Mouse (Mus musculus) neural tube, embryonic 14.5 days (tissue): ENCODE results near the gene Ahcy. TPM values are rescaled to one million over a fixed set of nuclear protein-coding genes. Genes with fewer than 3 reads are reported as not detected.
"Not testable (repeated sequence)": the region's sequence is repeated elsewhere in the genome, so short reads cannot be mapped to it uniquely, and the experiment has no call there.

ENCODE experiments used
- ATAC-seq: fragments of 200-750 bp; cut with Nextera tagmentation; 2 replicates; pipeline ENCODE4 v1.8.0; 2017; ENCODE audit warnings: low read depth, mild to moderate bottlenecking, moderate TSS enrichment, moderate library complexity
- H3K27ac ChIP-seq: fragments of 300-500 bp; sonication (generic); 2 replicates; pipeline ENCODE4 v1.5.1; 2014; ENCODE audit warnings: low read depth, mild to moderate bottlenecking, control low read depth, low read length, moderate library complexity, mixed read lengths
- H3K27me3 ChIP-seq: fragments of 300-500 bp; sonication (generic); 2 replicates; pipeline ENCODE4 v1.6.1; 2014; ENCODE audit warnings: low read length; ENCODE audit not compliant: control insufficient read depth, insufficient read depth
- H3K36me3 ChIP-seq: fragments of 300-500 bp; sonication (generic); 2 replicates; pipeline ENCODE4 v1.6.1; 2014; ENCODE audit warnings: low read length, mixed read lengths; ENCODE audit not compliant: control insufficient read depth, insufficient read depth
- H3K4me1 ChIP-seq: fragments of 300-500 bp; sonication (generic); 2 replicates; pipeline ENCODE4 v1.6.1; 2014; ENCODE audit warnings: low read length; ENCODE audit not compliant: control insufficient read depth, insufficient read depth
- H3K4me2 ChIP-seq: fragments of 300-500 bp; sonication (generic); 2 replicates; pipeline ENCODE4 v1.6.1; 2014; ENCODE audit warnings: mild to moderate bottlenecking, low read depth, low read length, control low read depth
- H3K4me3 ChIP-seq: fragments of 300-500 bp; sonication (generic); 2 replicates; pipeline ENCODE4 v1.5.1; 2014; ENCODE audit warnings: low read depth, low read length, control low read depth, mixed read lengths
- H3K9ac ChIP-seq: fragments of 300-500 bp; sonication (generic); replicated peaks from 2 replicates; pipeline ENCODE4 v1.6.1; 2014; ENCODE audit warnings: low read depth, mild to moderate bottlenecking, control low read depth, low read length, mixed read lengths
- H3K9me3 ChIP-seq: fragments of 300-500 bp; sonication (generic); 2 replicates; pipeline ENCODE4 v1.6.1; 2016; ENCODE audit warnings: low read length; ENCODE audit not compliant: control insufficient read depth
- WGBS: fragments of 180-500 bp; shearing (Covaris S2); extraction: QIAGEN DNeasy Blood & Tissue Kit; methylation state at CpG from one replicate; pipeline ENCODE4 v1.1.7; 2014; 5-methylcytosine and 5-hydroxymethylcytosine counted together
- polyA plus RNA-seq: library from polyadenylated mRNA; unstranded; fragments of >200 nt; fragmentation: Nextera tagmentation; extraction: Ambion mirVana; gene quantifications from 2 replicates; pipeline ENCODE4 v1.2.1, GENCODE M21; 2014

The Ahcy gene
- polyA plus RNA-seq, 1 experiment from 2014 or later: 29.7 TPM

DNA sequence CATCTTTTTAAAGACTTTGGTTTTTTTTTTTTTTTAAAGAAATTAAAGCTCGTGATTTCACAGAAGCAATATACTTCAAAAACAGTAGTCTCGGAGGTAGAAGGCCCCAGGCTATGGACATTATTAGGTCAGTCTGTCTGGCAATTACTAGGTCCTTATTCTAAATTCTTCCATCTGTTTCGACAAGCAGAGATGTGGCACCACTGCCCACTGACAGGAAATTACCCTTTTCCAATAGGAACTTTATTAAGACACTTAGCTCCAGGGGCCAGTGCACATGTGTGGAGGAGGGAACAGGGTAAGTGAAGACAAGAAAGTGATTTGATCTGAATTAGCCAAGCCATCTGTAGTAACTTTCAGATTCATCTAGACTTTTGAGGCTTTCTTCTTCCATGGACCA lies 19.6 kb downstream of the Ahcy start:
- Histone ChIP-seq H3K4me2 (no peak overlapping the region), H3K27me3 (no peaks in the 10 kb centered on the region), H3K4me1 (0 out of 2 replicates have a peak, but pooled peaks cover 5% of the 10 kb centered on the region), H3K9ac (no peak overlapping the region), H3K27ac (no peak overlapping the region), H3K9me3 (no peaks in the 10 kb centered on the region), H3K36me3 (0 out of 2 replicates have a peak, but pooled peaks cover 3% of the 10 kb centered on the region), H3K4me3 (no peak overlapping the region)
- no peak for ATAC-seq
- WGBS: 85% methylated on average over 3 of the region's 3 CpGs

DNA sequence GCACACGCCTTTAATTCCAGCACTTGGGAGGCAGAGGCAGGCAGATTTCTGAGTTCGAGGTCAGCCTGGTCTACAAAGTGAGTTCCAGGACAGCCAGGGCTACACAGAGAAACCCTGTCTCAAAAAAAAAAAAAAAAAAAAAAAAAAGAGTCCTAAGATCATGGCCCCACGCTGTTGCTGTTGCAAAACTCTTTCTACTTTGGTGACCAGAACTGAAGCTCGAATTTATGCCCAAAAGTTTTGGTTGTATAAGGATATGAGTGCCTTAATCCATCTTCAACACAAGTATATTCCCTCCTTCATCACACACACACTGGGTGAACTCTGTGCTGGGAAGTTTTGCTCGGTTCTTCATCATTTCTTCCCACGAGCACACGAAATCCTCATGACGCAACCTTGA lies 20.8 kb downstream of the Ahcy start:
- not testable (repeated sequence) for H3K4me3 ChIP-seq, H3K27ac ChIP-seq, H3K9ac ChIP-seq, H3K36me3 ChIP-seq, H3K27me3 ChIP-seq, ATAC-seq, H3K4me1 ChIP-seq, H3K9me3 ChIP-seq, H3K4me2 ChIP-seq
- WGBS: 92% methylated on average over 8 of the region's 8 CpGs

DNA sequence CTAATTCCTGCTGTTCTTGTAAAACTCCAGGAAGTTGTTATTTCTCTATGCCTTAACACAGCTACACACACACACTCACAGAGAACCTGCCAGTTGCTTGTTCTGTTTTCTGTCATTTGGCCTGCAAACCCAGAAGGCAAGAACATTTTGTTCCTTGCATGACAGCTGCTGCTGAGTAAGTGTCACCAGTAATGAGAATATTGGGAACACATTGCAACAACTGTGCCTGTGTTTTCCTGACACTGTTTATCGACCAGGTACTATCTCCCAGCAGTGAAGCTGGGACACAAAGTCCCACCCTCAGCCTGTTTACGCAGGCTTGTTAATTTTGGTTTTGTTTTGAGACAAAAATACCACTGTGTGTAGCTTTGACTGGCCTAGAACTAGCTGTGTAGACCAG lies 21.6 kb downstream of the Ahcy start:
- 86% methylated on average over 2 of the region's 2 CpGs for WGBS
- no peaks in the 10 kb centered on the region for H3K36me3 ChIP-seq
- 0 out of 2 replicates have a peak, but pooled peaks cover 5% of the 10 kb centered on the region for H3K4me1 ChIP-seq
- H3K4me3 ChIP-seq: no peak overlapping the region
- no peaks in the 10 kb centered on the region for H3K27me3 ChIP-seq
- ATAC-seq: no peak
- H3K27ac ChIP-seq: no peak overlapping the region
- H3K4me2 ChIP-seq: no peak overlapping the region
- no peak overlapping the region for H3K9ac ChIP-seq
- H3K9me3 ChIP-seq: no peaks in the 10 kb centered on the region

GRCm38 (mm10) chr2:155051622-155052351 lies 22.5 kb downstream of the Ahcy start:
- 32% methylated on average over 9 of the region's 9 CpGs for WGBS

DNA sequence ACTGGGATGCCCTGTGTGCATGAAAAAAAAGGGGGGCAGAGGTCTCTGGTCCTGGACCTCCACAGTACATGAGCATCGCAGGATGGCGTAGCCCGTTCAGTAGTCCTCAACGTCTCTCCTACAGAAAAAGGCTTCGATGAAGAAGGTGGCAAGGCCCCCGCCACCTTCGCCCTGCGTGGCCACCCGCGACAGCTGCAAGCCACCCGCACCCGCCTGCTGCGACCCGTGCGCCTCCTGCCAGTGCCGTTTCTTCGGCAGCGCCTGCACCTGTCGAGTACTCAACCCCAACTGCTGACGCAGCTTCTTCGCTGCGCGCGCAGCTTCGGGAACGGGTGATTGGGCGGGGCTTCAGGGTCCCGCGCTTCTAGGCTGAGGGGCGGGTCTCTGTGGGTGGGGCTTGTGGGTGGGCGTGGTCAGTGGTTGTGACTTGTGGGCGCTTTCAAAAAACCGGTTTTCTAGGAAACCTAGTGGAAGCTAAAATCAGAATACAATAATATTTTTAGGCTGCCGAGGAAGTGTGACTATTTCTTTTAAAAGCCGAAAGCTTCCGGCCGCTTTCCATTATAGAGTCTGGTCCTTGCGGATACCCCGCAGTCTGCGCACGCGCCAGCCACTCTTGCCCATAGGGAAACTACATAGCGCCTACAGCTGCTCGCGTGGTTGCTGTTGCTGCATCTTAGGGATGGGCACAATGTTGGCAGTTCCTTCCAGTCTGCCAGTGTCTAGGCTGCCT lies 23.6 kb downstream of the Ahcy start:
- Histone ChIP-seq H3K9me3 (no peaks in the 10 kb centered on the region), H3K36me3 (no peaks in the 10 kb centered on the region), H3K27ac (peak overlapping the region; percentile 85), H3K4me1 (0 out of 2 replicates have a peak, but pooled peaks cover 5% of the 10 kb centered on the region), H3K4me3 (peak overlapping the region; percentile 41), H3K27me3 (no peaks in the 10 kb centered on the region), H3K4me2 (peak overlapping the region; percentile 63), H3K9ac (peak overlapping the region; percentile 69)
- ATAC-seq: peak; percentile 96
- WGBS: 0% methylated on average over 45 of the region's 45 CpGs

More at GRCm38 (mm10) chr2:155051622-155052351, 22.5 kb downstream of the Ahcy start:
- Histone ChIP-seq H3K4me2 (peak overlapping the region; percentile 63), H3K4me3 (no peak overlapping the region), H3K27ac (no peak overlapping the region; the same call in 1 of the 2 replicates), H3K9ac (no peak overlapping the region; the same call in 1 of the 2 replicates), H3K27me3 (no peaks in the 10 kb centered on the region), H3K36me3 (no peaks in the 10 kb centered on the region), H3K4me1 (0 out of 2 replicates have a peak, but pooled peaks cover 5% of the 10 kb centered on the region), H3K9me3 (no peaks in the 10 kb centered on the region)
- ATAC-seq: no peak

GRCm38 (mm10) chr2:155050108-155050503 lies 24.2 kb downstream of the Ahcy start:
- WGBS: 25% methylated on average over 5 of the region's 5 CpGs
- Histone ChIP-seq H3K9me3 (no peaks in the 10 kb centered on the region), H3K27ac (peak overlapping the region; percentile 85), H3K36me3 (no peaks in the 10 kb centered on the region), H3K4me2 (peak overlapping the region; percentile 63), H3K9ac (peak overlapping the region; percentile 69), H3K27me3 (no peaks in the 10 kb centered on the region), H3K4me1 (0 out of 2 replicates have a peak, but pooled peaks cover 5% of the 10 kb centered on the region), H3K4me3 (peak overlapping the region; percentile 41)
- ATAC-seq: no peak; the same call in 1 of the 2 replicates

GRCm38 (mm10) chr2:155047452-155048178 lies 26.7 kb downstream of the Ahcy start:
- WGBS: 75% methylated on average over 7 of the region's 7 CpGs
- Histone ChIP-seq H3K4me3 (no peak overlapping the region), H3K4me2 (no peak overlapping the region), H3K27ac (no peak overlapping the region), H3K36me3 (no peaks in the 10 kb centered on the region), H3K27me3 (no peaks in the 10 kb centered on the region), H3K9me3 (no peaks in the 10 kb centered on the region), H3K4me1 (0 out of 2 replicates have a peak, but pooled peaks cover 5% of the 10 kb centered on the region), H3K9ac (no peak overlapping the region)
- no peak for ATAC-seq

DNA sequence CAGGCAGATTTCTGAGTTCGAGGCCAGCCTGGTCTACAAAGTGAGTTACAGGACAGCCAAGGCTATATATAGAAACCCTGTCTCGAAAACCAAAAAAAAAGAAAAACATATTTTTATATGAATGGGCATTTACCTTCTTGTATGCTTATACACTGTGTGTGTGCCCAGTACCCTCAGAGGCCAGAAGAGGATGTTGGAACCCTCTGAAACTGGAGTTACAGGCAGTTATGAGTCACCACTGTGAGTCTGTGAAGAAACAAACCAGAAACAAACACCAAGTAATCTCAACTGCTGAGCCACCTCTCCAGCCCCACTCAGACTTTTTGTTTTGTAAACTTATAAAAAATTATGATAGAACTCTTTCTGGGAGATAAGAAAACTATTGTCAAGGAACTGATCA lies 27.5 kb downstream of the Ahcy start:
- H3K9me3 ChIP-seq: no peaks in the 10 kb centered on the region
- H3K4me1 ChIP-seq: 0 out of 2 replicates have a peak, but pooled peaks cover 5% of the 10 kb centered on the region
- 92% methylated on average over 2 of the region's 2 CpGs for WGBS
- H3K36me3 ChIP-seq: no peaks in the 10 kb centered on the region
- H3K4me3 ChIP-seq: no peak overlapping the region
- no peak overlapping the region for H3K4me2 ChIP-seq
- no peak overlapping the region for H3K27ac ChIP-seq
- no peak overlapping the region for H3K9ac ChIP-seq
- no peaks in the 10 kb centered on the region for H3K27me3 ChIP-seq
- ATAC-seq: no peak
